Mouse (Mus musculus) midbrain, embryonic 11.5 days (tissue): ENCODE results near the gene Pitpnc1. TPM values are rescaled to one million over a fixed set of nuclear protein-coding genes. Genes with fewer than 3 reads are reported as not detected.

Source experiments
- ATAC-seq: fragments of 200-750 bp; cut with Nextera tagmentation; 2 replicates; pipeline ENCODE4 v1.8.0; 2017; ENCODE audit warnings: moderate TSS enrichment, moderate library complexity; ENCODE audit not compliant: low FRiP score
- DNase-seq: peaks from one replicate; pipeline ENCODE4 v3.0.0; 2015; ENCODE audit warnings: low spot score; ENCODE audit errors: missing footprints
- H3K27ac ChIP-seq: fragments of 300-500 bp; sonication (generic); 2 replicates; pipeline ENCODE4 v1.5.1; 2014; ENCODE audit warnings: low read depth, low read length
- H3K27me3 ChIP-seq: fragments of 300-500 bp; sonication (generic); 2 replicates; pipeline ENCODE4 v1.6.1; 2014; ENCODE audit warnings: mild to moderate bottlenecking, low read length, moderate library complexity, mixed read lengths; ENCODE audit not compliant: control insufficient read depth, insufficient read depth
- H3K36me3 ChIP-seq: fragments of 300-500 bp; sonication (generic); 2 replicates; pipeline ENCODE4 v1.6.1; 2014; ENCODE audit warnings: mild to moderate bottlenecking, low read length, moderate library complexity, mixed read lengths; ENCODE audit not compliant: control insufficient read depth, insufficient read depth
- H3K4me1 ChIP-seq: fragments of 300-500 bp; sonication (generic); 2 replicates; pipeline ENCODE4 v1.6.1; 2014; ENCODE audit warnings: low read length; ENCODE audit not compliant: control insufficient read depth, insufficient read depth
- H3K4me2 ChIP-seq: fragments of 300-500 bp; sonication (generic); 2 replicates; pipeline ENCODE4 v1.6.1; 2014; ENCODE audit warnings: mild to moderate bottlenecking, moderate library complexity
- H3K4me3 ChIP-seq: fragments of 300-500 bp; sonication (generic); 2 replicates; pipeline ENCODE4 v1.5.1; 2014; ENCODE audit warnings: low read depth, low read length
- H3K9ac ChIP-seq: fragments of 300-500 bp; sonication (generic); 2 replicates; pipeline ENCODE4 v1.6.1; 2014; ENCODE audit warnings: low read length
- H3K9me3 ChIP-seq: fragments of 300-500 bp; sonication (generic); 2 replicates; pipeline ENCODE4 v1.6.1; 2016; ENCODE audit warnings: low read length; ENCODE audit not compliant: control insufficient read depth
- WGBS: fragments of 180-500 bp; shearing (Covaris S2); extraction: QIAGEN DNeasy Blood & Tissue Kit; methylation state at CpG from one replicate; pipeline ENCODE4 v1.1.7; 2014; 5-methylcytosine and 5-hydroxymethylcytosine counted together
- polyA plus RNA-seq: library from polyadenylated mRNA; unstranded; fragments of >200 nt; fragmentation: Nextera tagmentation; extraction: Ambion mirVana; gene quantifications from 2 replicates; pipeline ENCODE4 v1.2.1, GENCODE M21; 2014

The Pitpnc1 gene
- polyA plus RNA-seq, 1 experiment from 2014 or later, result 29.9 TPM

GRCm38 (mm10) chr11:107339224-107339805 lies 131.2 kb downstream of the Pitpnc1 start:
- ATAC-seq (peak; percentile 46; the same call in 1 of the 2 replicates), DNase-seq (peak; percentile 85)
- 68% methylated on average over 7 of the region's 7 CpGs for WGBS

GRCm38 (mm10) chr11:107337391-107338148 lies 132.9 kb downstream of the Pitpnc1 start:
- Histone ChIP-seq H3K9me3 (no peaks in the 10 kb centered on the region; the same call in 1 of the 2 replicates), H3K4me2 (no peak overlapping the region), H3K27ac (no peak overlapping the region), H3K4me3 (no peak overlapping the region), H3K36me3 (no peaks in the 10 kb centered on the region), H3K27me3 (no peaks in the 10 kb centered on the region), H3K4me1 (peaks cover 25% of the 10 kb centered on the region), H3K9ac (no peak overlapping the region)
- ATAC-seq (peak; percentile 24; the same call in 1 of the 2 replicates), DNase-seq (no peak)
- 39% methylated on average over 18 of the region's 18 CpGs for WGBS

More at GRCm38 (mm10) chr11:107339224-107339805, 131.2 kb downstream of the Pitpnc1 start:
- Histone ChIP-seq H3K9ac (no peak overlapping the region), H3K4me3 (no peak overlapping the region), H3K4me2 (no peak overlapping the region), H3K27me3 (no peaks in the 10 kb centered on the region), H3K9me3 (no peaks in the 10 kb centered on the region), H3K4me1 (peaks cover 25% of the 10 kb centered on the region), H3K36me3 (no peaks in the 10 kb centered on the region), H3K27ac (no peak overlapping the region)

- H3K27me3 ChIP-seq, result no peaks in the 10 kb centered on the region
- no peak overlapping the region for H3K4me2 ChIP-seq
- H3K4me3 ChIP-seq, result no peak overlapping the region
- H3K27ac ChIP-seq, result no peak overlapping the region
- ATAC-seq (no peak), DNase-seq (no peak)
- no peak overlapping the region for H3K9ac ChIP-seq
- 82% methylated on average over 11 of the region's 11 CpGs for WGBS
- H3K9me3 ChIP-seq, result no peaks in the 10 kb centered on the region; the same call in 1 of the 2 replicates
- peaks cover 20% of the 10 kb centered on the region for H3K4me1 ChIP-seq
- no peaks in the 10 kb centered on the region for H3K36me3 ChIP-seq
Observed at GRCm38 (mm10) chr11:107335756-107336155, 134.7 kb downstream of the Pitpnc1 start.

GRCm38 (mm10) chr11:107334849-107335484 lies 135.5 kb downstream of the Pitpnc1 start:
- no peak overlapping the region for H3K27ac ChIP-seq
- no peak for DNase-seq

GRCm38 (mm10) chr11:107332905-107333304 lies 137.6 kb downstream of the Pitpnc1 start:
- Histone ChIP-seq H3K9me3 (no peaks in the 10 kb centered on the region; the same call in 1 of the 2 replicates), H3K27me3 (no peaks in the 10 kb centered on the region), H3K36me3 (no peaks in the 10 kb centered on the region), H3K4me3 (no peak overlapping the region), H3K27ac (no peak overlapping the region), H3K4me2 (no peak overlapping the region), H3K9ac (no peak overlapping the region), H3K4me1 (peaks cover 8% of the 10 kb centered on the region)
- ATAC-seq (no peak), DNase-seq (no peak)
- 97% methylated on average over 3 of the region's 3 CpGs for WGBS

More at GRCm38 (mm10) chr11:107334849-107335484, 135.5 kb downstream of the Pitpnc1 start:
- no peaks in the 10 kb centered on the region; the same call in 1 of the 2 replicates for H3K9me3 ChIP-seq
- WGBS, result 79% methylated on average over 15 of the region's 15 CpGs
- H3K36me3 ChIP-seq, result no peaks in the 10 kb centered on the region
- no peak overlapping the region for H3K4me3 ChIP-seq
- no peak overlapping the region for H3K9ac ChIP-seq
- H3K4me2 ChIP-seq, result no peak overlapping the region
- H3K4me1 ChIP-seq, result peaks cover 20% of the 10 kb centered on the region
- ATAC-seq, result no peak
- no peaks in the 10 kb centered on the region for H3K27me3 ChIP-seq

GRCm38 (mm10) chr11:107332332-107332731 lies 138.2 kb downstream of the Pitpnc1 start:
- Histone ChIP-seq H3K27me3 (no peaks in the 10 kb centered on the region), H3K4me2 (no peak overlapping the region), H3K9me3 (no peaks in the 10 kb centered on the region; the same call in 1 of the 2 replicates), H3K36me3 (no peaks in the 10 kb centered on the region), H3K4me1 (peaks cover 2% of the 10 kb centered on the region), H3K27ac (no peak overlapping the region), H3K4me3 (no peak overlapping the region), H3K9ac (no peak overlapping the region)
- WGBS, result 96% methylated on average over 13 of the region's 13 CpGs
- no peak for ATAC-seq
- no peak for DNase-seq

- WGBS, result 95% methylated on average over 2 of the region's 2 CpGs
- no peak for ATAC-seq
- H3K4me3 ChIP-seq, result no peak overlapping the region
- H3K36me3 ChIP-seq, result no peaks in the 10 kb centered on the region
- DNase-seq, result no peak
- H3K27ac ChIP-seq, result no peak overlapping the region
- H3K4me1 ChIP-seq, result peaks cover under 1% of the 10 kb centered on the region; the same call in 1 of the 2 replicates
- H3K9me3 ChIP-seq, result no peaks in the 10 kb centered on the region; the same call in 1 of the 2 replicates
- no peak overlapping the region for H3K4me2 ChIP-seq
- H3K27me3 ChIP-seq, result no peaks in the 10 kb centered on the region
- H3K9ac ChIP-seq, result no peak overlapping the region
Observed at GRCm38 (mm10) chr11:107331425-107331824, 139.1 kb downstream of the Pitpnc1 start.

- DNase-seq (no peak), ATAC-seq (no peak)
- WGBS, result 78% methylated on average over 10 of the region's 10 CpGs
- H3K4me3 ChIP-seq, result no peak overlapping the region
- no peaks in the 10 kb centered on the region for H3K9me3 ChIP-seq
- no peaks in the 10 kb centered on the region for H3K27me3 ChIP-seq
- H3K36me3 ChIP-seq, result no peaks in the 10 kb centered on the region
- H3K4me1 ChIP-seq, result peaks cover 10% of the 10 kb centered on the region
- no peak overlapping the region for H3K9ac ChIP-seq
- H3K4me2 ChIP-seq, result no peak overlapping the region
- H3K27ac ChIP-seq, result no peak overlapping the region
Observed at GRCm38 (mm10) chr11:107327326-107327725, 143.2 kb downstream of the Pitpnc1 start.
